Mouse (Mus musculus): Measurements from ENCODE around the gene Gemin4. TPM values are rescaled to one million over a fixed set of nuclear protein-coding genes. Genes with fewer than 3 reads are reported as not detected.
A peak's percentile ranks its signal among the peaks of the same experiment; 100 is the strongest.

Gene Gemin4
- total RNA-seq (2021), result 1 to 10 TPM; 6.5 to 8.2 TPM

DNA sequence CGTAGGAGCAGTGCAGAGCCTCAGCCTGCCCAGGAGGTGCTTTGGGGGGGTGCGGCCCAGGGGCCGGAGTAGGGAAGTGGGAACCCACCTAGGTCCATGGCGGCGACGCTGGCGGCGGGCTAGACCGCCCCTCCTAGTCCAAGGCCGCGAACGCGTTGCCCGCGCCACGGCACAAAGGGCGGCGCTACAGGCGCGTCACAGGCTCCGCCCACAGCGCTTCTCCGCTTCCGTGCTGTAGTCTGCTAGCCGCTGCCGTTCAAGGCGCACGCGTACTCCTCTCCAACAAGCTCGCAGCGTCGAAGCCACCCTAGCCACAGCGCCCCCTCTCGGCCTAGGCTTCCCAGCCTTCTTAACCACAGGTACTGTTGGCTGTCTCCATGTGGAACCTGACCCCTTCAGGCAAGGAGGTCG, at the start of gene Gemin4, which contains the start of gene Dbil5:
Gemin4 (minus strand) TSS at position 275 of the 411 bp plus-strand sequence.
Dbil5 (plus strand) TSS at position 219 of the 411 bp plus-strand sequence.
- peak; percentile 96 for DNase-seq

DNA sequence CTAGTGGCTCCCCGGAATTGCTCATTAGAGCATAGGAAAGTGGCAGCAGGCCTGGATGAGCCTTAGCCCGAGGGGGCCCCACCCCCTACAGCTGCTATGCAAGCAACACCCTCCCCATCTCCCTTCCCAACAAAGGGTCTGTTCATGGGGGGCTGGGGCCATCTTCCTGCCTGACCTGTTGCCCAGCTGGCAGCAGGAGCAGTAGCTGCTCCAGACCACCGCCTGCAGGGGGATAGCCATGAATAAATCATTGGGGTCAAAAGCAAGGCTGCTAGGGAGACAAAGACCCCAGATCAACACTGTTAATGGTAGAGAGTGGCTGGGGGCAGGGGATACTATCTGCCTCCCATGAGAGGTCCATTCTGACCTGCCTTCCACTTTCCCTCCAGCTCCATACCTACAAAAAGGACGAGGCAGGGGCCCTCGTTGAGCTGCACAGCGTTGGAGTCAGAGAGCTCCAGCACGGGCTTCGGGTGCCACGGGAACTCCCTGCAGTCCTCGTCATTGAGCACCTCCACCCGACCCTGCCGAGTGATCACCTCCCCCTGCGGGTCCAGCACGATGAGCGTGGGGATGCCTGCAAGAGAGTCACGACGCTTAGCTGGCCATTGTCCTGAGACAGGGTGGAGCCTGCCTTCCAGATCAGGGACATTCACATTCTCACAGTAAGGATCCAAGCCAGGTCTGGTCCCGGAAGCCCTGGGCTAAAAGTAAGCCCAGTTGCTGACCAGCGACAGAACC, 45.3 kb upstream of the Gemin4 start:
- DNase-seq, result no peak

DNA sequence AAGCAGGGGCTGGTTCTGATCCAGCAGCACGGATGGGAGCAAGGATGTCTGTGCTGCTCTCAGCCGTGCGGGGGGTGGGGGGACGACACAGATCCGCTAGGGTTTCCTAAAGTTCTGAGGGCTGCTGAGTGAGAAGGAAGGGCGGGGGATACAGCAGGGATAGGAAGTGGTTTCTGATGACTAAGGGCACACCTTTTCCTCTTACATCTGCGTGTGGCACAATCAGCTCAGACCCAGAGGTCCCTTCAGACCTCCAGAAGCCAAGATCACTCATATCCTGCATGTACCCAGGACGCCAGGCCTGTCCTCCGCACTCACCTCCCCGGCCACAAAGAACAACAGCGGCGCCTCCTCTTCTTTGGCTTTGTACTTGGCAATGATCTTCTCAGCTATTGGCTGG, 43.8 kb upstream of the Gemin4 start:
- DNase-seq, result no peak

DNA sequence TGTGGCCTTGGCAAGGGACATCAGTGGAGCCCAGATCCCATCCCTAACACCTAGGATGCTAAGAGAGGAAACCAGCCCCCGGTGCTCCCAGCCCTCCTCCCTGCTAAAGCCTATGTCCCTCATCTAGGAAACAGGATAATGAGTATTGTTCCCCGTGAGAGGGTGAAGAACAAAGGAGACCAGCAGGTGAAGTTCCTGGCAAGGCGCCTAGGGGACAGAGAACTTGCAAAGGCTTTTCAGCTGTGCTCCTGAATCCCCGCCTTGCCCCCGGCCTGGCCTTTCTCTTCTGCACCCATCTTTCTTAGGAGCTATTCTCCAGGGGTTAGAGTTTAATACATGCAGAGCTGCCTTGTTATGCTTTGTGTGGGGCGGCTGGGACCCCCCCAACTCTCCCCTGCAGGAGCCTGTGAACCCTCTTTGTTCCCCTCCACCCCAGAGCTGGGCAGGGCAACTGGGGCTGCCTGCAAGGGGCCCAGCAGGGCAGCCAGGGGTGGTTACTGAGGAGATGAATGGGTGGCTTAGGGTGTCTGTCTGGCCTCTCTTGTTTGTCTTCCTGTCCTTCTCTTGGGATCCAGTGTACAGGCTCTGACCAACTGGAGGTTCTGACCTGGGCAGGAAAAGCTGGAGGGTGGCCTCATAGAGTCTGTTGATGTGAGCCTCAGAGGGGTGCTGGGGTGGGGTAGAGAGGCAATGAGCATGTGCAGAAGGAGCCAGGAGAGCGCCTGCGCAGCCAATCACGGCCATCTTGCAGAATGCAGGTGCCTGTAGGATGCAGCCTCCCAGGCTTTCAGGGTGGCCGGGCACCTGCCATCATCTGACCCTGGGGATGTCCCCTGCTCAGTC, 43.0 kb upstream of the Gemin4 start:
- no peak for DNase-seq

DNA sequence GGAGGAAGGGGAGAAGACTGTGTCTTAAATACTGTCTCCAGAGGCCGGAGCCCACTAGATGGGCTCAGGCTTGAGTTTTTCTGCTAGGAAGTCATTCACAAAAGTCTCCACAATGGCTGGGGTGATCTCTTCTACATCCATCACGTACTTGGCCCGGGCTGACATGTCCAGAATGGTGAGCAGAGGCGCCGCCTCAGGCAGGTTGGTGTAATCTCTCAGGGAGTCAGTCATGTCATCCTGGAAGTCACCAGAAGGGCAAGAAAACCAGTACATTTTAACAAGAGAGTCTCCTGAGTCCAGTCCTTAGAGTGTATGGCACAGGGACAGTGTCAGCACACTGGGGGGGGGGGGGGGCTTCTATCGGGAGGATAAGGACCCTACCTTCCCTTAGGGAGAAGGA, 41.0 kb upstream of the Gemin4 start:
- no peak for DNase-seq

DNA sequence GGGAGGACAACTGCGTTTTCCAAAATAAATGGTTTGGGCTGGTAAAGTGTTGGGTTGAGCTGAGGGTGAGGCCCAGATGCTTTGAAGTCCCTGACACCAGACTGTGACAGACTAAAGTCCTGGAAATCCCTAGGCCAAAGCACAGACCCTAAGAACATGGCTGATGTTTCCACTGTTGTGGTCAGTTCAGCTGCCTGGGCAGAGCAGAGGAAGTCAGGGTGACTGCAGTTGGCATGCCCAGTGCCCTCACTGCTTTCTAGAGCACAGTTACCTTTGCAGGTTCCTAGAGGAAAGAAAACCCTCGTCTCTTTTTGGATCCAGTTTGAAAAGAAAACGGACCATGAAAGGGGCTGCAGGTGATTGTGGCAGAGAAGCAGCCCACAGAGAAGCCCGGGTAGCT, 39.9 kb upstream of the Gemin4 start:
- no peak for DNase-seq

DNA sequence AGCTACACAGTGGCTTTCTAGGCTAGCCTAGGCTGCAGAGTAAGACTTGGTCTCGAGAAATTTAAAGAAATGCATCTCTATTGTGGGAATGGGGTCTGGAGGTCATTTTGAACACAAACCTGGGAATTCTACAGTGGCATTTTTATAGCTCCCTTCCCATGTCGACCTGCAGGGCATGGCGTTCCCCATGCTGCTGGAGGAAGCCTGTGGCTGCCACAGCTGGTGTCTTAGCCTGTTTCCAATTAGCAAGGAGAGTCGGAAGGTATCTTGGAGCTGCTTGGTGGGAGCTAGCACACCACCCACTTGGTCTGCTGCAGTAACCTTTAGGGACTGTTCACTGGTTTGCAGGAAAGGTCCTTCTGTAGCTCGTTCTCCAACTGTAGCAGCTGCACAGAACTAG, 38.7 kb upstream of the Gemin4 start:
- DNase-seq, result no peak

DNA sequence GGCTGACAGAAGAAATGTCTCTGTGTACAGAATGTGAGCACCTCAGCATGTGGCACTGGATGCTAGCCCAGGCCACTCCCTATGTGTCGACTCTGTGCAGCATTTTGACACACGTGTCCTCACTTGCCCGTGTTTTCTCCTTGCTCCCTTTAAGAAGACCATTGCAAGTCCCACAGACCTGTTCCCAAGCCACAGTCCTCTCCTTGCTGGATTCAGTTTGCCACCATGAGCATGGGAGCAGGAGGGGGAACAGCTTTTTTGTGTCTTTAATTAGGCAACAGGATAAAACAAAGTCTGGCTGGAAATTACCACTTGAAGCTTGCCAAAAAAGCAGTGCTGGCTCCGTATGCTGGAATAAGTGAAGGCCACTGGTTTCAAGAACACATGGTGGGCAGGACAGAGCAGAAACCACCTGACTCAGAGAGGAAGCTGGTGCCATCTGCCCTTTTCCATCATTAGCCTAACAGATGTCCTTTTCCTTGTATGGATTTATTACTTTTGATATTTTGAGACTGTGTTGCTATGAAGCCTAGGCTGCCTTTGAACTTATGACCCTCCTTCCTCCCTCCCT, 38.1 kb upstream of the Gemin4 start:
- DNase-seq, result peak; percentile 32 to 38

DNA sequence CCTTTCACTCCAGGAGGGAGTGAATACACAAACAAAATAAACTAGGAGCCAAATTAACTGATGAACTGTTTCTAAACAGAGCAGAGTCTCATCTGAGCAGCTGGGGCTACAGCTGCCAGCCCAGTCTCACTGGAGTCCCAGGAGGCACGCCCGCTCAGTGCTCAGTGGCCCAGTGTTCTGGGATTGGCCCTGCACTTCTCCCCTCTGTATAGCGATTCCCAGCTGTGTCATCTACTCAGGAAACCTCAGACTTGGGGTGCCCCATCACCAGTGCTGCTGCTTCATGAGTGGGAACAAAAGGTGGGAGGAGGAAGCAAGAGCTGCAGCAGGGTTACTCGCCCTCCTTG, 36.4 kb upstream of the Gemin4 start:
- no peak for DNase-seq

DNA sequence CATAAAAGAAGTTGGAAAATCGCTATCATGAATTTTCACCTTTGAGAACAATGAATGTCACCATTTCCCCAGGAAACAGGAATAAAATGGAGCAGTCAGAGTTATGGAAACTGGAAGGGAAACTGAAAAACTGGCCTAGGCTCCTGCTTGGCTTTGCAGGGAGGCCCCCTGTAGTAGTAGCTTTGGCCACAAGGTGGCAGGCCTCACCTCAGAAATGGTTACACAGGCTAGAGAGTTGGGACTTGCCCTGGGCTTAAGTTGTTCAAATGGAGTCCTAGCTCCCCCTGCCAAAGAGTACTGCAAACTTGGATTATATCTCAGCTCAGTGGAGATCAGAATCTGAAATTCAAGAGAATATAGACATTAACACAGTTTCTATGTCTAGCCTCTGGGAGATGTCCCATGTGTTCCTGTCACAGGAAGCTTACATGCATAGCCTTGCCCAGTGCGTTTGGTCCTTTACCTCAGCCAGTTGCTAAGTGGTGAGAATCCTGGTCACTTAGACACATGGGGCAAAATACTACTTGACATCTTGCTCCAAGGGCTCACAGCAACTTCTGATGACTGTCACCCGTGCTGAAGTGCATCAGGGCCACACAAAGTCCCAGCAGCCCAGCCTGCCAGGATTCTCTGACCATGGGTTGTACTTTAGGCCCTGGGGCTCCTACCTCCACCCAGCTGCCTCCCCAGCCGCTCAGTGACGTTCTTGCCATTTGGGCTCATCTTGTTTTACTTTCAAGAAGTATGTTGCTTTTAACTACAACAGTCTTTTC, 35.9 kb upstream of the Gemin4 start:
- DNase-seq, result peak; percentile 78 to 84

GRCm38 (mm10) chr11:76252036-76252435, 34.6 kb upstream of the Gemin4 start:
- DNase-seq, result no peak

DNA sequence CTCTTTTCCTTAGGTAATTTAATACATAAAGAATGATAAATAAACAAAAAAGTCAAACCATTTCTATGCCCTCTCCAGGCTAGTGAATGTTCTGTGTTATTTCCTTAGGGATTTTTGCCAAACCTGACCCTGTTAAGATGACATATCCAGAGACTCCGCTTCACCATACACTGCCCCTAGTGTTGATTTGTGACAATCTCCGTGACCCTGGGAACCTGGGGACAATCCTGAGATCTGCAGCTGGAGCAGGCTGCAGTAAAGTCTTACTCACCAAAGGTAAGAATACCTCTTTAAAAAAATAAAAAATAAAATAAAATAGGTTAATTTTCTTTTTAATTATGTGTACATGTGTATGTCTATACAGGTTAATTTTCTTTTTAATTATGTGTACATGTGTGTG, 29.8 kb upstream of the Gemin4 start:
- DNase-seq, result no peak

GRCm38 (mm10) chr11:76246439-76246838, 29.0 kb upstream of the Gemin4 start:
- no peak for DNase-seq

GRCm38 (mm10) chr11:76243811-76244546, 26.5 kb upstream of the Gemin4 start:
- no peak for DNase-seq

DNA sequence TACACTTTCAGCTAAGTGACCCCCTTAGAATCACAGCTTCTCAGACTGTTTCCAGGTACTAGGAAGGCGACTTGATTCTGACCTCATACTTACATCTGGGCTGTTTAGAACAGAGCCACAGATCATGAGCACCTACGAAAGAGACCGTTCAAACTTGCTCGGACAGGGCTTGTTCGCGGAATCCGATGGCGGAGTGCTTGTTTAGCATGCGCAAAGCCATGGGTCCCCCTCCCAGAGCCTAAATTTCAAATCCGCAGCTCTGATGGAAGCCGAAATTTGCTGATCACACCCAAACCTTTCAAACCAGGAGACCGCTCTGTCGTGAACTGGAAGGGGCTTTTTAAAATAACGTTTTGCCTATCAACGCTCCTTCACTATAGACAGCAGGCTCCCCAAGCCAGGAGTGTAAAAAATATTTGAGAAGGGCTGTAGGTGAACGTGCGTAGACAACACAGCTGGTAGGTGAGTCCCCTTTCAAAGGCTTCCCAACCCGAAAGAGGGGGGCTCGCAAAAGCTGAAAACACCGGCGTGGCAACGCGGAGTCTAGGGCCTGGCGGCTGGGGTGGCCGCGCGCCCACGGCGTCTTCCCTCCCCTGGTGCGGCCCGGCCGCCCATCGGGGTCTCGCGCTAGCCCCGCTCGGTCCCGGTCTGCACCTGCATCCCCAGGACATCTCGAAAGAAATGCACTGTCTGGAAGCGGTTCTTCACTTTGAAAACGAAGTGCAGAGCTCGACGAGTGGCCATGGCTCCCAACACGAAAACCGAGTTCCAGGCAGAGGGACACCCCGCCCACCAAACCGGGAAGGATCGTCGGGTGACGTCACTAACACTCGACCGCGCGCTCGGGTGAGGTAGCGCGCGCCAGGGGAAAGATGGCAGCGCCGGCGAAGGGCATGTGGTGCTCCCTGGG, 25.7 kb upstream of the Gemin4 start, which contains the start of the genes Mrm3 and Glod4:
Mrm3 (plus strand) TSS at position 815 of the 910 bp plus-strand sequence.
Glod4 (minus strand) TSS at position 825 of the 910 bp plus-strand sequence.
- DNase-seq, result peak; percentile 91 to 94

- DNase-seq, result no peak
Observed at GRCm38 (mm10) chr11:76239750-76240149, 22.3 kb upstream of the Gemin4 start.

DNA sequence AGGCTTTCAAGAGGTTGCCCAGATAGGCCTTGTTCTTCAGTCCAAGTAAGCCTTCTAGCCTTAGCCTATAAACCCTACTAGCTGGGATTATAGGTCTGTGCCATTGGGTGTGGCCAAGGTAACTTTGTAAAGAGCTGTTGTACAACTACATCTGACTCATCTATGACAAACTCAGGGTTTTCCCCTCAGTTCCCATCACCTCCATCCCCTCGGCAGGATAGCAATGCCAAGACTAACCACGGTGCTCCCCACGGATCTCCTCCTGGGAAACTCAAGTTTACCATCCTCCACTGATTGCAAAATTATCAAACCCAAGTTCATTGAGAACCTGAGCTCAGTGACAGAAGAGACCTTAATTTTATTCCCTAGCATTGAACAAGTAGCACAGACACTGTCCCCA, 18.7 kb upstream of the Gemin4 start:
- DNase-seq, result no peak

- no peak for DNase-seq
Observed at GRCm38 (mm10) chr11:76225051-76225450, 7.6 kb upstream of the Gemin4 start.

- no peak for DNase-seq
Observed at GRCm38 (mm10) chr11:76224631-76225030, 7.2 kb upstream of the Gemin4 start.

GRCm38 (mm10) chr11:76216681-76217389, 629 bp downstream of the Gemin4 start:
- peak in 1 of 2 experiments; percentile 11 for DNase-seq

All from layer of hippocampus, postnatal 36 days (tissue).